Mouse (Mus musculus): ENCODE data around the gene Ucp3.

- TF ChIP-seq CTCF (IDR thresholded peaks at IDR 0.05; ENCODE audit: low read depth, low read length) (peak; percentile 97), POLR2A (IDR thresholded peaks at IDR 0.05; ENCODE audit: insufficient read depth, low read length) (no peak)
These were observed 48.0 kb downstream of the Ucp3 start for GRCm38 (mm10) chr7:100520663-100521285.
